Mouse (Mus musculus) liver, embryonic 11.5 days (tissue): ENCODE measurements around the gene Snf8. TPM values are rescaled to one million over a fixed set of nuclear protein-coding genes. Genes with fewer than 3 reads are reported as not detected.
A peak's percentile ranks its signal among the peaks of the same experiment; 100 is the strongest.

Experiments used
- ATAC-seq: fragments of 200-750 bp; cut with Nextera tagmentation; replicated peaks from 2 replicates; pipeline ENCODE4 v1.8.0; 2017; ENCODE audit warnings: moderate number of reproducible peaks, mild to moderate bottlenecking, moderate TSS enrichment, moderate library complexity; ENCODE audit not compliant: low FRiP score
- DNase-seq: peaks from one replicate; pipeline ENCODE4 v3.0.0-alpha.2; 2017; ENCODE audit warnings: low spot score
- H3K27ac ChIP-seq: fragments of 300-500 bp; sonication (generic); 2 replicates; pipeline ENCODE4 v1.5.1; 2014; ENCODE audit warnings: mild to moderate bottlenecking, low read depth, low read length, control low read depth
- H3K27me3 ChIP-seq: fragments of 300-500 bp; sonication (generic); replicated peaks from 2 replicates; pipeline ENCODE4 v1.6.1; 2014; ENCODE audit warnings: low read length, mixed read lengths; ENCODE audit not compliant: control insufficient read depth, insufficient read depth
- H3K36me3 ChIP-seq: fragments of 300-500 bp; sonication (generic); 2 replicates; pipeline ENCODE4 v1.6.1; 2014; ENCODE audit warnings: mild to moderate bottlenecking, low read length, moderate library complexity, mixed read lengths; ENCODE audit not compliant: control insufficient read depth, insufficient read depth
- H3K4me1 ChIP-seq: fragments of 300-500 bp; sonication (generic); replicated peaks from 2 replicates; pipeline ENCODE4 v1.6.1; 2014; ENCODE audit warnings: low read length, mixed read lengths; ENCODE audit not compliant: control insufficient read depth, insufficient read depth
- H3K4me2 ChIP-seq: fragments of 300-500 bp; sonication (generic); 2 replicates; pipeline ENCODE4 v1.6.1; 2014; ENCODE audit warnings: mild to moderate bottlenecking, control low read depth, moderate library complexity
- H3K4me3 ChIP-seq: fragments of 300-500 bp; sonication (generic); 2 replicates; pipeline ENCODE4 v1.5.1; 2014; ENCODE audit warnings: low read depth, low read length, control low read depth
- H3K9ac ChIP-seq: fragments of 300-500 bp; sonication (generic); 2 replicates; pipeline ENCODE4 v1.6.1; 2014; ENCODE audit warnings: low read depth, low read length, control low read depth
- H3K9me3 ChIP-seq: fragments of 300-500 bp; sonication (generic); 2 replicates; pipeline ENCODE4 v1.6.1; 2016; ENCODE audit warnings: low read length, inconsistent platforms, mixed read lengths; ENCODE audit not compliant: control insufficient read depth
- WGBS: fragments of 180-500 bp; shearing (Covaris S2); extraction: QIAGEN DNeasy Blood & Tissue Kit; methylation state at CpG from one replicate; pipeline ENCODE4 v1.1.7; 2014; 5-methylcytosine and 5-hydroxymethylcytosine counted together
- polyA plus RNA-seq: library from polyadenylated mRNA; unstranded; fragments of >200 nt; fragmentation: Nextera tagmentation; extraction: Ambion mirVana; gene quantifications from 2 replicates; pipeline ENCODE4 v1.2.1, GENCODE M21; 2014

The Snf8 gene
- polyA plus RNA-seq, 1 experiment from 2014 or later: 48.8 TPM

GRCm38 (mm10) chr11:96050854-96051253 is 16.2 kb downstream of the Snf8 start:
- Histone ChIP-seq H3K4me3 (no peak overlapping the region), H3K27ac (no peak overlapping the region), H3K4me1 (no peaks in the 10 kb centered on the region), H3K36me3 (peaks cover 47% of the 10 kb centered on the region), H3K27me3 (no peaks in the 10 kb centered on the region), H3K9ac (no peak overlapping the region), H3K9me3 (no peaks in the 10 kb centered on the region), H3K4me2 (no peak overlapping the region)
- DNase-seq (no peak), ATAC-seq (no peak)
- 86% methylated on average over 3 of the region's 3 CpGs for WGBS

GRCm38 (mm10) chr11:96058309-96058708 is 23.6 kb downstream of the Snf8 start:
- Histone ChIP-seq H3K4me2 (no peak overlapping the region), H3K27me3 (no peaks in the 10 kb centered on the region), H3K4me3 (no peak overlapping the region), H3K9me3 (no peaks in the 10 kb centered on the region), H3K36me3 (peaks cover 39% of the 10 kb centered on the region), H3K9ac (no peak overlapping the region), H3K4me1 (peaks cover 2% of the 10 kb centered on the region; the same call in 1 of the 2 replicates), H3K27ac (no peak overlapping the region)
- 87% methylated on average over 4 of the region's 4 CpGs for WGBS
- ATAC-seq (no peak), DNase-seq (no peak)

- under 1% methylated on average over 46 of the region's 64 CpGs for WGBS
- Histone ChIP-seq H3K36me3 (peaks cover 13% of the 10 kb centered on the region; the same call in 1 of the 2 replicates), H3K27me3 (no peaks in the 10 kb centered on the region), H3K9me3 (no peaks in the 10 kb centered on the region), H3K4me1 (peaks cover 16% of the 10 kb centered on the region), H3K4me2 (peak overlapping the region; percentile 81), H3K4me3 (peak overlapping the region; percentile 92), H3K9ac (peak overlapping the region; percentile 80), H3K27ac (peak overlapping the region; percentile 86)
- DNase-seq (no peak), ATAC-seq (peak; percentile 64)
Observed at GRCm38 (mm10) chr11:96064521-96065214, 30.0 kb downstream of the Snf8 start.

- peak within 1 kb of the TSS; percentile 81 for H3K4me2 ChIP-seq
- peaks cover 16% of the 10 kb centered on the region for H3K4me1 ChIP-seq
- peak; percentile 99 for ATAC-seq
- WGBS: 5% methylated on average over 50 of the region's 50 CpGs
- H3K9me3 ChIP-seq: no peaks in the 10 kb centered on the region
- H3K27ac ChIP-seq: peak within 1 kb of the TSS; percentile 86
- H3K9ac ChIP-seq: peak within 1 kb of the TSS; percentile 80
- DNase-seq: peak; percentile 98
- H3K27me3 ChIP-seq: no peaks in the 10 kb centered on the region
- H3K4me3 ChIP-seq: peak within 1 kb of the TSS; percentile 92
- H3K36me3 ChIP-seq: peaks cover 11% of the 10 kb centered on the region; the same call in 1 of the 2 replicates
Observed at GRCm38 (mm10) chr11:96065215-96065911, 30.7 kb downstream of the Snf8 start, which contains the start of gene Ube2z. Gene Ube2z (minus strand): TSS chr11:96065388.

GRCm38 (mm10) chr11:96068231-96068630 is 33.5 kb downstream of the Snf8 start:
- DNase-seq: no peak
- no peaks in the 10 kb centered on the region for H3K9me3 ChIP-seq
- no peak for ATAC-seq
- peaks cover 6% of the 10 kb centered on the region for H3K36me3 ChIP-seq
- no peak overlapping the region for H3K27ac ChIP-seq
- H3K9ac ChIP-seq: no peak overlapping the region
- no peaks in the 10 kb centered on the region for H3K27me3 ChIP-seq
- H3K4me1 ChIP-seq: peaks cover 14% of the 10 kb centered on the region
- no peak overlapping the region for H3K4me2 ChIP-seq
- no peak overlapping the region for H3K4me3 ChIP-seq
- WGBS: 83% methylated on average over 5 of the region's 5 CpGs

- no peak overlapping the region for H3K27ac ChIP-seq
- no peak overlapping the region for H3K4me3 ChIP-seq
- no peak overlapping the region for H3K9ac ChIP-seq
- DNase-seq (no peak), ATAC-seq (no peak)
- peaks cover 12% of the 10 kb centered on the region for H3K4me1 ChIP-seq
- H3K36me3 ChIP-seq: peaks cover 6% of the 10 kb centered on the region
- no peaks in the 10 kb centered on the region for H3K27me3 ChIP-seq
- no peaks in the 10 kb centered on the region for H3K9me3 ChIP-seq
- H3K4me2 ChIP-seq: no peak overlapping the region
- 87% methylated on average over 7 of the region's 7 CpGs for WGBS
Observed at GRCm38 (mm10) chr11:96070353-96070752, 35.7 kb downstream of the Snf8 start.

- 78% methylated on average over 1 of the region's 1 CpGs for WGBS
- Histone ChIP-seq H3K4me1 (peaks cover 9% of the 10 kb centered on the region), H3K36me3 (peaks cover 6% of the 10 kb centered on the region), H3K4me3 (no peak overlapping the region), H3K9ac (no peak overlapping the region), H3K9me3 (no peaks in the 10 kb centered on the region), H3K4me2 (no peak overlapping the region), H3K27me3 (no peaks in the 10 kb centered on the region), H3K27ac (no peak overlapping the region)
- DNase-seq (no peak), ATAC-seq (no peak)
Observed at GRCm38 (mm10) chr11:96071013-96071412, 36.3 kb downstream of the Snf8 start.

- Histone ChIP-seq H3K36me3 (peaks cover 6% of the 10 kb centered on the region), H3K9ac (no peak overlapping the region), H3K4me2 (peak overlapping the region; percentile 94), H3K27ac (no peak overlapping the region), H3K27me3 (no peaks in the 10 kb centered on the region), H3K4me3 (0 out of 2 replicates have a peak overlapping the region, but pooled peaks have one; percentile 25), H3K9me3 (no peaks in the 10 kb centered on the region), H3K4me1 (peaks cover 9% of the 10 kb centered on the region)
- ATAC-seq (no peak), DNase-seq (no peak)
- 86% methylated on average over 8 of the region's 9 CpGs for WGBS
Observed at GRCm38 (mm10) chr11:96073295-96073993, 38.8 kb downstream of the Snf8 start.
